Mouse (Mus musculus): ENCODE measurements around the gene Bbx. TPM values are rescaled to one million over a fixed set of nuclear protein-coding genes. Genes with fewer than 3 reads are reported as not detected.

The Bbx gene
- polyA plus RNA-seq, 1 experiment from 2014 or later = 24.8 TPM

GRCm38 (mm10) chr16:50388499-50388898 is 43.7 kb downstream of the Bbx start:
- no peak overlapping the region for H3K4me2 ChIP-seq (replicated peaks)
- H3K27me3 ChIP-seq (replicated peaks) = no peaks in the 10 kb centered on the region
- no peaks in the 10 kb centered on the region for H3K36me3 ChIP-seq
- ATAC-seq (ENCODE audit: low FRiP score, low read depth) = no peak
- H3K27ac ChIP-seq = no peak overlapping the region
- H3K9ac ChIP-seq = no peak overlapping the region
- no peaks in the 10 kb centered on the region for H3K4me1 ChIP-seq
- no peaks in the 10 kb centered on the region for H3K9me3 ChIP-seq
- no peak overlapping the region for H3K4me3 ChIP-seq
- 75% methylated on average over 3 of the region's 3 CpGs for WGBS

- no peak overlapping the region for H3K27ac ChIP-seq
- no peaks in the 10 kb centered on the region for H3K9me3 ChIP-seq
- no peak for ATAC-seq (ENCODE audit: low FRiP score, low read depth)
- no peaks in the 10 kb centered on the region for H3K36me3 ChIP-seq
- no peak overlapping the region for H3K4me2 ChIP-seq (replicated peaks)
- peaks cover 11% of the 10 kb centered on the region for H3K27me3 ChIP-seq (replicated peaks)
- H3K4me3 ChIP-seq = no peak overlapping the region
- no peak overlapping the region for H3K9ac ChIP-seq
- 90% methylated on average over 8 of the region's 8 CpGs for WGBS
- peaks cover 14% of the 10 kb centered on the region; the same call in 1 of the 2 replicates for H3K4me1 ChIP-seq
These were observed 48.6 kb downstream of the Bbx start for GRCm38 (mm10) chr16:50383541-50383940.

- no peak overlapping the region for H3K9ac ChIP-seq
- WGBS = 28% methylated on average over 7 of the region's 7 CpGs
These were observed 50.8 kb downstream of the Bbx start for GRCm38 (mm10) chr16:50381351-50381746.

GRCm38 (mm10) chr16:50380682-50381350 is 51.4 kb downstream of the Bbx start:
- 11% methylated on average over 10 of the region's 10 CpGs for WGBS
- no peak overlapping the region for H3K27ac ChIP-seq
- no peaks in the 10 kb centered on the region for H3K36me3 ChIP-seq
- H3K27me3 ChIP-seq (replicated peaks) = peaks cover 11% of the 10 kb centered on the region
- peak overlapping the region; percentile 44 for H3K4me2 ChIP-seq (replicated peaks)
- no peaks in the 10 kb centered on the region for H3K9me3 ChIP-seq
- no peak overlapping the region for H3K4me3 ChIP-seq
- ATAC-seq (ENCODE audit: low FRiP score, low read depth) = peak; percentile 90
- peaks cover 14% of the 10 kb centered on the region; the same call in 1 of the 2 replicates for H3K4me1 ChIP-seq
- H3K9ac ChIP-seq = no peak overlapping the region

More at GRCm38 (mm10) chr16:50381351-50381746, 50.8 kb downstream of the Bbx start:
- Histone ChIP-seq H3K27me3 (replicated peaks) (peaks cover 11% of the 10 kb centered on the region), H3K36me3 (no peaks in the 10 kb centered on the region), H3K4me3 (no peak overlapping the region), H3K4me1 (peaks cover 14% of the 10 kb centered on the region; the same call in 1 of the 2 replicates), H3K9me3 (no peaks in the 10 kb centered on the region), H3K4me2 (replicated peaks) (peak overlapping the region; percentile 44), H3K27ac (no peak overlapping the region)
- peak; percentile 54; the same call in 1 of the 2 replicates for ATAC-seq (ENCODE audit: low FRiP score, low read depth)

GRCm38 (mm10) chr16:50380232-50380631 is 52.0 kb downstream of the Bbx start:
- 13% methylated on average over 7 of the region's 7 CpGs for WGBS
- H3K4me1 ChIP-seq = peaks cover 14% of the 10 kb centered on the region; the same call in 1 of the 2 replicates
- H3K4me2 ChIP-seq (replicated peaks) = peak overlapping the region; percentile 44
- no peaks in the 10 kb centered on the region for H3K9me3 ChIP-seq
- H3K9ac ChIP-seq = no peak overlapping the region
- ATAC-seq (ENCODE audit: low FRiP score, low read depth) = peak; percentile 80
- no peak overlapping the region for H3K27ac ChIP-seq
- peaks cover 11% of the 10 kb centered on the region for H3K27me3 ChIP-seq (replicated peaks)
- H3K4me3 ChIP-seq = no peak overlapping the region
- H3K36me3 ChIP-seq = no peaks in the 10 kb centered on the region

- Histone ChIP-seq H3K9me3 (no peaks in the 10 kb centered on the region), H3K27ac (no peak overlapping the region), H3K4me3 (no peak overlapping the region), H3K4me1 (no peaks in the 10 kb centered on the region; the same call in 1 of the 2 replicates), H3K4me2 (replicated peaks) (no peak overlapping the region), H3K27me3 (replicated peaks) (peaks cover 3% of the 10 kb centered on the region), H3K36me3 (no peaks in the 10 kb centered on the region), H3K9ac (no peak overlapping the region)
- 87% methylated on average over 3 of the region's 3 CpGs for WGBS
- no peak for ATAC-seq (ENCODE audit: low FRiP score, low read depth)
These were observed 57.6 kb downstream of the Bbx start for GRCm38 (mm10) chr16:50374611-50375010.

- no peak overlapping the region for H3K9ac ChIP-seq
- no peak overlapping the region for H3K27ac ChIP-seq
- H3K4me3 ChIP-seq = no peak overlapping the region
- no peaks in the 10 kb centered on the region for H3K9me3 ChIP-seq
- no peaks in the 10 kb centered on the region for H3K36me3 ChIP-seq
- 27% methylated on average over 5 of the region's 5 CpGs for WGBS
- H3K4me2 ChIP-seq (replicated peaks) = no peak overlapping the region
- no peaks in the 10 kb centered on the region; the same call in 1 of the 2 replicates for H3K4me1 ChIP-seq
- peaks cover under 1% of the 10 kb centered on the region for H3K27me3 ChIP-seq (replicated peaks)
- no peak for ATAC-seq (ENCODE audit: low FRiP score, low read depth)
These were observed 58.5 kb downstream of the Bbx start for GRCm38 (mm10) chr16:50373685-50374084.

- Histone ChIP-seq H3K4me2 (replicated peaks) (no peak overlapping the region), H3K4me3 (no peak overlapping the region), H3K9ac (no peak overlapping the region), H3K9me3 (no peaks in the 10 kb centered on the region), H3K27ac (no peak overlapping the region), H3K4me1 (no peaks in the 10 kb centered on the region; the same call in 1 of the 2 replicates), H3K27me3 (replicated peaks) (no peaks in the 10 kb centered on the region), H3K36me3 (no peaks in the 10 kb centered on the region)
- no peak for ATAC-seq (ENCODE audit: low FRiP score, low read depth)
- 73% methylated on average over 2 of the region's 2 CpGs for WGBS
These were observed 59.6 kb downstream of the Bbx start for GRCm38 (mm10) chr16:50372543-50372942.

- no peaks in the 10 kb centered on the region; the same call in 1 of the 2 replicates for H3K4me1 ChIP-seq
- H3K9me3 ChIP-seq = no peaks in the 10 kb centered on the region
- H3K9ac ChIP-seq = no peak overlapping the region
- no peak overlapping the region for H3K27ac ChIP-seq
- H3K4me2 ChIP-seq (replicated peaks) = no peak overlapping the region
- H3K4me3 ChIP-seq = no peak overlapping the region
- no peak for ATAC-seq (ENCODE audit: low FRiP score, low read depth)
- WGBS = 49% methylated on average over 3 of the region's 3 CpGs
- H3K27me3 ChIP-seq (replicated peaks) = no peaks in the 10 kb centered on the region
- no peaks in the 10 kb centered on the region for H3K36me3 ChIP-seq
These were observed 60.7 kb downstream of the Bbx start for GRCm38 (mm10) chr16:50371460-50371859.

- Histone ChIP-seq H3K36me3 (no peaks in the 10 kb centered on the region), H3K27me3 (replicated peaks) (no peaks in the 10 kb centered on the region), H3K4me2 (replicated peaks) (no peak overlapping the region), H3K27ac (no peak overlapping the region), H3K9me3 (no peaks in the 10 kb centered on the region), H3K9ac (no peak overlapping the region), H3K4me3 (no peak overlapping the region), H3K4me1 (no peaks in the 10 kb centered on the region; the same call in 1 of the 2 replicates)
- 86% methylated on average over 2 of the region's 2 CpGs for WGBS
- ATAC-seq (ENCODE audit: low FRiP score, low read depth) = no peak
These were observed 61.8 kb downstream of the Bbx start for GRCm38 (mm10) chr16:50370423-50370822.

GRCm38 (mm10) chr16:50366556-50366955 is 65.6 kb downstream of the Bbx start:
- Histone ChIP-seq H3K9ac (no peak overlapping the region), H3K9me3 (no peaks in the 10 kb centered on the region), H3K27me3 (replicated peaks) (no peaks in the 10 kb centered on the region), H3K4me3 (no peak overlapping the region), H3K4me1 (peaks cover 11% of the 10 kb centered on the region), H3K4me2 (replicated peaks) (no peak overlapping the region), H3K27ac (no peak overlapping the region), H3K36me3 (no peaks in the 10 kb centered on the region)
- WGBS = 51% methylated on average over 5 of the region's 5 CpGs
- ATAC-seq (ENCODE audit: low FRiP score, low read depth) = no peak

GRCm38 (mm10) chr16:50364189-50365059 is 67.8 kb downstream of the Bbx start:
- H3K4me1 ChIP-seq = peaks cover 11% of the 10 kb centered on the region
- ATAC-seq (ENCODE audit: low FRiP score, low read depth) = peak; percentile 87
- WGBS = 12% methylated on average over 11 of the region's 11 CpGs
- no peaks in the 10 kb centered on the region for H3K27me3 ChIP-seq (replicated peaks)
- no peaks in the 10 kb centered on the region for H3K9me3 ChIP-seq
- no peaks in the 10 kb centered on the region for H3K36me3 ChIP-seq
- H3K9ac ChIP-seq = peak overlapping the region; percentile 41; the same call in 1 of the 2 replicates
- peak overlapping the region; percentile 24 for H3K4me3 ChIP-seq
- no peak overlapping the region for H3K27ac ChIP-seq
- H3K4me2 ChIP-seq (replicated peaks) = peak overlapping the region; percentile 50

Measured in neural tube, embryonic 12.5 days (tissue).